Mouse (Mus musculus) layer of hippocampus, adult 8-10 months (tissue): Measurements from ENCODE around the gene Tnpo3. TPM values are rescaled to one million over a fixed set of nuclear protein-coding genes. Genes with fewer than 3 reads are reported as not detected.

ENCODE experiments used
- DNase-seq, 2 experiments: peaks; one replicate each; pipeline ENCODE4 v3.0.0; 2022; ENCODE audit warnings: low spot score in 2 of 2
- total RNA-seq, 4 experiments: library from RNA; stranded (reverse); gene quantifications; 2 replicates each; pipeline ENCODE4 v1.2.4; 2022

Tnpo3 gene
- total RNA-seq, 4 experiments from 2014 or later = 67.0 to 78.6 (median 73.2) TPM

DNA sequence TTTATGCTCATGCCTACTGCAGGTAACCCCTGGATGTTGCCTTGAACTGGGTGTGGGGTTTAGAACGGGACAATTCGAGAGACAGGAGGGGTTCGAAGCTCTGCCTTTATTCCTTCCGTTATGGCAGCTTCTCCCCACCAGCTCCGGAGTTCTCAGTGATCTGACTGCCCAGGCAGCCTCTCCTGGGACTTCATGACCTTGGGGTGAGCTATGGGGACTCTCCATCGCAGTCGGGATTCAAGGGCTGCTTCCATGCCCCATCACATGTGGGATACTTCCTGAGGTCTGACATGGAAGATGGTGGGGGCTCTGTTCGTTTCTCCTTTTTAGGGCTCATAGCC lies 81.6 kb downstream of the Tnpo3 start:
- DNase-seq = no peak

- no peak for DNase-seq
Measured at GRCm38 (mm10) chr6:29527361-29528164, 82.1 kb downstream of the Tnpo3 start.

DNA sequence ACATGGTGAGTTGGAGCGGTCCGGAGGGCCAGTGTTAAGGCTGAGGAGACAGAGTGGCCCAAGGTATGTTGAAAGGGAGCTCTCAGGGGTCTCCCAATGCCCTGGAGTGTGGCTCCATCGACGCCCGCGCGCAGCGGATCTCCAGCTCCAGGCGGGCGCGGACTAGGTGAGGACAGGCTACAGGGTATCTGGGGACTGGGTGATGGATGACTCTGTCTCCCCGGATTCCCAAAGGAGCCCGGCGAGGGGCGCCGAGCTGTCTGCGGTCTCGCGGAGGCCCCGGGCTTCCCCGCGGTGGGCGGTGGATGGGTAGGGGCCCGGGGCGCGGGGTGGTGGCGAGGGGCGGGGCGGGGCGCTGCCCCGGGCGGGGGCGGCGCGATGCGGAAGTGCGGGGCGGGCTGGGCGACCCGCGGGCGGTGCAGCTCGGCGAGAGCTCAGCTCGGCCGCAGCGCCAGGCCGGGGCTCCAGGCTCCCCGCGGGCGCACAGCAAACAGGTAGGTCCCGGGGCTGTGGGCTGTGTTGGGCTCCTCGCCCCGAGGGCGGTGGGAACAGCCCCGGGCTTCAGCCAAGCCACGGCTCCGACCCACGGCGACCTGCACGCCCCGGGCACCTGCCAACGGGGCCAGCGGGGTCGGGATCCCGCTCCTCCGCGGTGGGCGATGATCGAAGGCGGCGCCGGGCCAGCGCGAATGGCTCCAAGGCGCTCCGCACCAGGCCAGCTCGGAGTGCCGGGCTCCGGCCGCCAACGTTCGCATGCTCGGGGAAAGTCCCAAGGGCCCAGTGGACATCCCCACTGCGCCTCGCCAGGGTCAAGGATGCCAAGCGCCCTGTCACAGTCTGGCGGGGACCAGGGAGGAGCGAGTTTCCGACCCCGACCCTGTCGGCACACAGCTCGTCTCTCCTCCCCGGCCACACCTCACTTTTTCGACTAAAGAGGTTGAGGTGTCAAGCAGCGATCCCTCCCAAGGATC lies 83.1 kb downstream of the Tnpo3 start, which contains the start of gene Irf5:
TSS of gene Irf5 (plus strand) at position 345 of the 971 bp plus-strand sequence.
- no peak for DNase-seq

GRCm38 (mm10) chr6:29525256-29525655 lies 84.4 kb downstream of the Tnpo3 start:
- no peak for DNase-seq

- DNase-seq = no peak
Measured at GRCm38 (mm10) chr6:29524034-29524489, 85.6 kb downstream of the Tnpo3 start.

DNA sequence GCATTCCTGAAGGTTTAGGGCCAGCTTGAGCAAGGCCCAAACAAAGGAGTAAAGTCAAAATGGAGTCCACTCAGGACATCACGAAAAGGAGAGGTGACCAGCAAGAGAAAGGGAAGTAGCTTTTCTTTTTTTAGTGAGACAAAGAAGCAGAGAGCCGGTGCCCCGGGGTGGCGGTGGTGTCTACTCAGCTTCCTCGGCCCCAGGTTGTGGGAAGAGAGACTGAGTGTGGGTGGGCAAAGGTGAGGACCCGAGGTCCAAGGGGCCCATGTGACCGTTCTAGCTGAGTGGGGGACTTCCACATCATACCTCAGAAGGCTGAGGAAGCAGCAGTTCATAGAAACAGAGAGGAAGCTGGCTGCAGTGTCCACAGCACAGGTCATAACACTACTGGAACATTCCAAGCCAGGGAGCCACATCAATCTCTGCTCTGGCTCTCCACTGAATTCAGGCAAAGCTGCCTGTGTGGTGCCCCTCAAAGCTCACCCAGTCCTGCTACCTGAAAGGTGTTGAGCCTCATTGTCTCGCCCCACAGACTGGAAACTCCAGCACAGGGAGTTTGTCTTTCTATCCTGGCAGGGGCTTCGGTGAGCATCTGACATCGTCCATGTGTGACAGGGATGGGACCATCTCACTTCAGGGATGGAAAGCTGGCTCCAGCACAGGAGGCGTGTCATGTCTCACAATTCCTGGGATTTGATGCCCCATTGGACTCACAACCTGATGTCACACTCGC lies 86.2 kb downstream of the Tnpo3 start:
- no peak for DNase-seq

DNA sequence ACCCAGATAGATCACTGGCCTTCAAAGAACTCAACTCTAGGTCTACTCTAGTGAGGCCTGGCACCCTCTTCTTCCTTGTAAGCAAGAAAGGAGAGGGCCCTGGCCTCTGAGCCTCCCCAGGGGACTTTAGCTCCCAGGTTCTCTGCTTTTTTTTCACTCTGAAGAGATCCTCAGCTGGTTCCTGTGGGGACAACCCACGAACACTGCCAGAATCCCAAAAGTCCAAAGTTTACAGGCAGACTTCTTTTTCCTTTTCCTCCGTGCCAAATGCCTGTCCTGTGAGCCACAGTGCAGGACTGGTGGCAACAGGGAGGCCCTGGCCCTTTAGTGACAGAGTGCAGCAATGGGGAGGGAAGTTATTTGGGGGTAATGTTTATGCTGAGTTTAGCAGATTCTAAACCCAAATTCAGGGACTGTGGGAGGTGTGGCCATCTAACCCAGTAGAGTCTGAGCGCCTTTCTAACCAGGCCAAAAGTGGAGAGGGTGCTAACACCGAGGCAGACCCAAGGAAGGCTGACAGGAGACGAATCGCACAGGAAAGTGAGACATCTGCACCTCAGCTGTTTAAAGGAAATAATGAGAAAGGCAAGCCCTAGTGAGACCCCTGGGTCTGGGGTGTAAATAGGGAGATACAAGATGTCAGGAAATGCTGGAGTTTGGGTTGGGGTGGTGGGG lies 86.9 kb downstream of the Tnpo3 start:
- no peak for DNase-seq

DNA sequence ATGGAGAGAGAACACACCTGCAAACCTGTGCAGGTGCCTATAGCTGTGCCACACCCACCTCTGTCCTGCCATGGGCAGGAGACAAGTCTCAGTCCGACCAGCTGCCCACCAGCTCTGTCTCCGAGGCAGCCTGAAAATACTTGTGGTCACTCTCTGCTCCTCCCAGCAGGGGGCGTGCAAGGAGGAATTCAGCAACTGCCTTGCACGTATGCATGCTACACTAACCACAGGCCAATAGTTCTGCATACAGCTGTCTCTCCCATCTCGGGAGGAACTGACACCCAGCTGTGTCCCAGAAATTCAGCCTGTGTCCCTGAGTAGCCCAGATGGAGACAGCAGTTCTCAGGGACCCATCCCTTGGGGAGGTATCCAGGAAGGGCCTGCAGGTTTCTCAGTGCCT lies 92.5 kb downstream of the Tnpo3 start:
- DNase-seq = peak; percentile 29 to 62

- no peak for DNase-seq
Measured at GRCm38 (mm10) chr6:29513284-29513683, 96.4 kb downstream of the Tnpo3 start.

DNA sequence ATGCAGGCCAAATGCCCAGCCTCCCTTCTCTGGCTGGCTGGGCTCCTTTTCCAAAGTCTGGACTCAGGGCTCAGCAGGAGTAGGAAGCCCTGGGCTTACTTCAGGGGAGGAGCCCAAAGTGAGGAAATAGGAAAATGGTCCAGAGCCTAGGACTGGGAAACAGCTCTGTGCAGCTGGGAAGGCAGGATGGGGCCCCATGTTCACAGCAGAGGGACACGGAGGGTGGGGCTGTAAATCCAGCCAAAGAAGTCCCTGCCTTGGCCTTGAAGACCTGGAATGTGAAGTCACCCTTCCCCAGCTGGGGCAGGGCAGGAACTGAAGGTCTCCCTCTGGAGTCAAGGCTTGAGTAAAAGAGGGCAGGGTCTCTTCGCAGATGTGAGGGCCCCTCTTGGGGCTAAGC lies 100.6 kb downstream of the Tnpo3 start:
- DNase-seq = no peak

GRCm38 (mm10) chr6:29507447-29508309 lies 102.0 kb downstream of the Tnpo3 start, which contains the start of gene Kcp:
Gene Kcp, minus strand, starts transcription at chr6:29507952.
- DNase-seq = no peak

DNA sequence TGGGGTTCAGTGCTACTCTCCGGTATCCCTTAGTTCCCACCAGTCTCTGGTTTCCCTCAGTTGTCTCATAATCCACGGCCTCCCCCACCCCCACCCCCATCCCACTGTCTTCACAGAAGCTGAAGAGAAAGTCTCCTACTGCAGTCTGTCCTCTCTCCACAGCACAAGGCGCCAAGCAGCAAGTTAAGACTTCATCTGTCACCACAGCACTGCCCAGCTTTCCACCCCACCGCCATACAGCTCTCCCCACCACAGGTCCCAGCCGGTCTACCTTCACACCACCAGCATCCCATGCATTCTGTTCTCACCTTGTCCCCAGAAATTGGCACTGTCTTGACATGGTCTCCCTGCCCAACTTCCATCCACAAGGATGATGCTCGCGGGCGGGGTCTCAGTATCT lies 102.9 kb downstream of the Tnpo3 start:
- no peak for DNase-seq

DNA sequence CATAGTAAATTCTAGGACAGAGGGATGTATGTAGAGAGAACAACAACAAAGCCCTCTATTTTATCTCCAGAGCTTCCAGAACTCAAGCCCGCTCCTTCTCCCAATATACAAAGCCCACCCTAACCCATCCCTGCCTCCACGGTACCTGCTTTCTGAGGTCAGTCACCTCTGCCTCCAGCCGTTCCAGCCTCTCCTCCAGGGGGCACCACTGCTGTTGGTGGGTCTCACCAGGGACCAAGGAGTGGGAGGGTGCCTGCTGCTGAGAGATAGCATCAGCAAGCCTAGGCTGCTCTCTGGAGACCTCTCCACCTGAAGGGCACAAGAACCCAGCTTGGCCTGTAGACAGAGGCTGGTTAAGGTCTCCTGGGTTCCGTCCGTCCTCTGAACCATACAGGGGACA lies 104.2 kb downstream of the Tnpo3 start:
- DNase-seq = no peak

GRCm38 (mm10) chr6:29501599-29501998 lies 108.1 kb downstream of the Tnpo3 start:
- DNase-seq = no peak

DNA sequence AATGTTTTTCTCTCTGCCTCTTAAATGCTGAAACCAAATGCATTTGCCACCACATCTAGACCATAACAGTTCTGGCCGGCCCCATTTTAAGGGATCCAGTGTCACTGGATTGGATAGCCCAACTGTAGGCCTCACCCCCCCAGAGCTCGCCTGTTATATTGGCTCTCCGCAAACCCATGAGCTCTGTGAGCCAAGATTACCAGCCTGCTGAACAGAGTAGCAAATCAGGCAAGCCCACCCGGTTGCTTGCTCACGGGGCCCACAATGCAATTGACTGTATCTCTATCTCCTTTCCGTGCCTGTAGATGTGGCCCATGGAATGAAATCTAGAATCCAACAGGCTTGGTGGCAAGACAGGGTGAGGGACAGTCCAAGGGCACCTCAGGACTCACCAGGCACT lies 108.9 kb downstream of the Tnpo3 start:
- DNase-seq = no peak

DNA sequence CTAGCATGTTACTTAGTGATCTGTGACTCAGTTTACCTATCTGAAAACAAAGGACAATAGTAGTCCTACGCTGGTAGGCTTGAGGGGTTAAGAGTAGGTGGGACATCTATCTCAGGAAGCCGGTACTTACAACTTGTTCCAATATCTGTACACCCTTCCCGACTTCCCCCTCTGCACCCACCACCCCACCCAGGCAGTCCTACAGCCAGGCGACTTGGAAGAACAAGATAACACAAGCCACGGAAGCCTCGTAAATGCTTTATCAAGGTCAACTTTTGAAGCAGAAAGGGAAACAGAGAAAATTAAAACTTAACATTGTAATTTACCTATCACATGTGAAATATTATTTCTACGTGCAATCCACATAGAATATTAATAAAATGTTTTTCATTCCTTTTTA lies 109.5 kb downstream of the Tnpo3 start:
- no peak for DNase-seq

GRCm38 (mm10) chr6:29497791-29498190 lies 111.9 kb downstream of the Tnpo3 start:
- no peak for DNase-seq

- no peak for DNase-seq
Measured at GRCm38 (mm10) chr6:29496270-29496669, 113.4 kb downstream of the Tnpo3 start.

GRCm38 (mm10) chr6:29494101-29494500 lies 115.6 kb downstream of the Tnpo3 start:
- no peak for DNase-seq
